In genomic region chr14:68735756-68736155, GRCm38 (mm10) we compare ENCODE assay signal across 8 mouse cellular contexts.
DNase-seq lines count a peak whose midpoint lies in the region.
"Not testable (repeated sequence)": the region's sequence is repeated elsewhere in the genome, so short reads cannot be mapped to it uniquely, and the experiment has no call there.

No protein-coding gene starts in this region.

- H3K36me3 ChIP-seq in limb, embryonic 10.5 days: not testable (repeated sequence)

- H3K27ac ChIP-seq in limb, embryonic 10.5 days: not testable (repeated sequence)

- H3K4me3 ChIP-seq in limb, embryonic 10.5 days: not testable (repeated sequence)

- not testable (repeated sequence) for H3K9me3 ChIP-seq in limb, embryonic 10.5 days (replicated peaks)

- not testable (repeated sequence) for H3K4me1 ChIP-seq in limb, embryonic 10.5 days

- H3K27me3 ChIP-seq in limb, embryonic 10.5 days (ENCODE audit: low read depth, poor library complexity, severe bottlenecking): not testable (repeated sequence)

- 63% methylated on average over 2 of the region's 2 CpGs for WGBS in limb, embryonic 10.5 days

- peak; percentile 67 to 73 for DNase-seq in B cell, adult 2 months
- DNase-seq in brain, adult 2 months (ENCODE audit: low read depth, low spot score): peak; percentile 92
- DNase-seq in embryo, embryonic 9.5 days (ENCODE audit: extremely low spot score): peak; percentile 71
- peak; percentile 43 for DNase-seq in heart, adult 11 months
- DNase-seq in kidney, postnatal 10 days: peak; percentile 83
- DNase-seq in limb, embryonic 10.5 days (ENCODE audit: low spot score): peak; percentile 76
- peak; percentile 50 for DNase-seq in neural tube, embryonic 10.5 days (ENCODE audit: extremely low spot score, low spot score)
- peak; percentile 76 for DNase-seq in telencephalon, adult 2 months (ENCODE audit: low read depth, low spot score)
